Mouse (Mus musculus): ENCODE results near the gene Tsc2. TPM values are rescaled to one million over a fixed set of nuclear protein-coding genes. Genes with fewer than 3 reads are reported as not detected.

Gene Tsc2
- 46.2 and 56.4 TPM in 2 replicates for polyA plus RNA-seq (2014; fragmentation: Nextera tagmentation; extraction: Ambion mirVana)

- Histone ChIP-seq H3K9ac (replicated peaks; ENCODE audit: low read length) (peak within 1 kb of the TSS; percentile 76), H3K4me1 (ENCODE audit: control insufficient read depth, insufficient read depth, low read length) (peaks cover 6% of the 10 kb centered on the region; the same call in 1 of the 2 replicates), H3K27ac (replicated peaks; ENCODE audit: low read depth, low read length) (peak within 1 kb of the TSS; percentile 68; the same call in 1 of the 2 replicates), H3K27me3 (ENCODE audit: control insufficient read depth, insufficient read depth, low read length) (no peaks in the 10 kb centered on the region), H3K4me3 (ENCODE audit: low read depth, low read length) (peak within 1 kb of the TSS; percentile 69), H3K4me2 (ENCODE audit: low read depth, low read length) (peak within 1 kb of the TSS; percentile 65), H3K9me3 (replicated peaks; ENCODE audit: control insufficient read depth, low read length) (no peaks in the 10 kb centered on the region), H3K36me3 (replicated peaks; ENCODE audit: control insufficient read depth, insufficient read depth, low read depth, low read length) (peaks cover 3% of the 10 kb centered on the region)
- peak; percentile 86 for ATAC-seq (replicated peaks; ENCODE audit: insufficient number of reproducible peaks, low FRiP score, low TSS enrichment, low read depth)
- peak; percentile 96 for DNase-seq (ENCODE audit: low spot score)
- WGBS = 2% methylated on average over 51 of the region's 51 CpGs
Observed at GRCm38 (mm10) chr17:24632167-24632812, at the start of gene Tsc2, which contains the start of gene Nthl1. Tsc2 (minus strand) TSS chr17:24632630. Nthl1 (plus strand) TSS chr17:24632680.

- no peak overlapping the region for H3K4me3 ChIP-seq (ENCODE audit: low read depth, low read length)
- H3K4me2 ChIP-seq (ENCODE audit: low read depth, low read length) = no peak overlapping the region
- H3K4me1 ChIP-seq (ENCODE audit: control insufficient read depth, insufficient read depth, low read length) = no peaks in the 10 kb centered on the region
- no peak for DNase-seq (ENCODE audit: low spot score)
- H3K27me3 ChIP-seq (ENCODE audit: control insufficient read depth, insufficient read depth, low read length) = no peaks in the 10 kb centered on the region
- H3K36me3 ChIP-seq (replicated peaks; ENCODE audit: control insufficient read depth, insufficient read depth, low read depth, low read length) = peaks cover 22% of the 10 kb centered on the region
- H3K27ac ChIP-seq (replicated peaks; ENCODE audit: low read depth, low read length) = no peak overlapping the region
- no peak overlapping the region for H3K9ac ChIP-seq (replicated peaks; ENCODE audit: low read length)
- 92% methylated on average over 24 of the region's 24 CpGs for WGBS
- ATAC-seq (replicated peaks; ENCODE audit: insufficient number of reproducible peaks, low FRiP score, low TSS enrichment, low read depth) = 0 out of 2 replicates have a peak, but pooled peaks have one; percentile 30
- no peaks in the 10 kb centered on the region for H3K9me3 ChIP-seq (replicated peaks; ENCODE audit: control insufficient read depth, low read length)
Observed at GRCm38 (mm10) chr17:24677500-24678080, 45.2 kb upstream of the Tsc2 start.

- Histone ChIP-seq H3K9ac (replicated peaks; ENCODE audit: low read length) (no peak overlapping the region), H3K4me3 (ENCODE audit: low read depth, low read length) (no peak overlapping the region), H3K4me2 (ENCODE audit: low read depth, low read length) (no peak overlapping the region), H3K36me3 (replicated peaks; ENCODE audit: control insufficient read depth, insufficient read depth, low read depth, low read length) (peaks cover 22% of the 10 kb centered on the region), H3K9me3 (replicated peaks; ENCODE audit: control insufficient read depth, low read length) (no peaks in the 10 kb centered on the region), H3K27me3 (ENCODE audit: control insufficient read depth, insufficient read depth, low read length) (no peaks in the 10 kb centered on the region), H3K4me1 (ENCODE audit: control insufficient read depth, insufficient read depth, low read length) (no peaks in the 10 kb centered on the region; the same call in 1 of the 2 replicates), H3K27ac (replicated peaks; ENCODE audit: low read depth, low read length) (no peak overlapping the region)
- DNase-seq (ENCODE audit: low spot score) (no peak), ATAC-seq (replicated peaks; ENCODE audit: insufficient number of reproducible peaks, low FRiP score, low TSS enrichment, low read depth) (no peak)
- WGBS = 94% methylated on average over 5 of the region's 5 CpGs
Observed at GRCm38 (mm10) chr17:24676877-24677276, 44.4 kb upstream of the Tsc2 start.

GRCm38 (mm10) chr17:24676187-24676586 is 43.8 kb upstream of the Tsc2 start:
- no peak overlapping the region for H3K4me2 ChIP-seq (ENCODE audit: low read depth, low read length)
- no peak overlapping the region for H3K27ac ChIP-seq (replicated peaks; ENCODE audit: low read depth, low read length)
- H3K9me3 ChIP-seq (replicated peaks; ENCODE audit: control insufficient read depth, low read length) = no peaks in the 10 kb centered on the region
- H3K4me1 ChIP-seq (ENCODE audit: control insufficient read depth, insufficient read depth, low read length) = peaks cover 2% of the 10 kb centered on the region; the same call in 1 of the 2 replicates
- peaks cover 20% of the 10 kb centered on the region for H3K36me3 ChIP-seq (replicated peaks; ENCODE audit: control insufficient read depth, insufficient read depth, low read depth, low read length)
- DNase-seq (ENCODE audit: low spot score) (peak; percentile 78), ATAC-seq (replicated peaks; ENCODE audit: insufficient number of reproducible peaks, low FRiP score, low TSS enrichment, low read depth) (no peak; the same call in 1 of the 2 replicates)
- 71% methylated on average over 2 of the region's 2 CpGs for WGBS
- no peak overlapping the region for H3K4me3 ChIP-seq (ENCODE audit: low read depth, low read length)
- no peak overlapping the region for H3K9ac ChIP-seq (replicated peaks; ENCODE audit: low read length)
- H3K27me3 ChIP-seq (ENCODE audit: control insufficient read depth, insufficient read depth, low read length) = no peaks in the 10 kb centered on the region

- H3K4me1 ChIP-seq (ENCODE audit: control insufficient read depth, insufficient read depth, low read length) = peaks cover 5% of the 10 kb centered on the region; the same call in 1 of the 2 replicates
- ATAC-seq (replicated peaks; ENCODE audit: insufficient number of reproducible peaks, low FRiP score, low TSS enrichment, low read depth) = no peak
- H3K4me2 ChIP-seq (ENCODE audit: low read depth, low read length) = no peak overlapping the region
- no peak overlapping the region for H3K27ac ChIP-seq (replicated peaks; ENCODE audit: low read depth, low read length)
- no peaks in the 10 kb centered on the region for H3K27me3 ChIP-seq (ENCODE audit: control insufficient read depth, insufficient read depth, low read length)
- no peak overlapping the region for H3K9ac ChIP-seq (replicated peaks; ENCODE audit: low read length)
- H3K9me3 ChIP-seq (replicated peaks; ENCODE audit: control insufficient read depth, low read length) = no peaks in the 10 kb centered on the region
- DNase-seq (ENCODE audit: low spot score) = no peak
- 92% methylated on average over 7 of the region's 7 CpGs for WGBS
- H3K4me3 ChIP-seq (ENCODE audit: low read depth, low read length) = no peak overlapping the region
- H3K36me3 ChIP-seq (replicated peaks; ENCODE audit: control insufficient read depth, insufficient read depth, low read depth, low read length) = peaks cover 7% of the 10 kb centered on the region
Observed at GRCm38 (mm10) chr17:24674277-24674676, 41.8 kb upstream of the Tsc2 start.

GRCm38 (mm10) chr17:24672141-24672540 is 39.7 kb upstream of the Tsc2 start:
- ATAC-seq (replicated peaks; ENCODE audit: insufficient number of reproducible peaks, low FRiP score, low TSS enrichment, low read depth) = no peak
- Histone ChIP-seq H3K27ac (replicated peaks; ENCODE audit: low read depth, low read length) (no peak overlapping the region), H3K4me3 (ENCODE audit: low read depth, low read length) (no peak overlapping the region), H3K36me3 (replicated peaks; ENCODE audit: control insufficient read depth, insufficient read depth, low read depth, low read length) (peaks cover 4% of the 10 kb centered on the region; the same call in 1 of the 2 replicates), H3K4me1 (ENCODE audit: control insufficient read depth, insufficient read depth, low read length) (peaks cover 5% of the 10 kb centered on the region; the same call in 1 of the 2 replicates), H3K9ac (replicated peaks; ENCODE audit: low read length) (no peak overlapping the region), H3K27me3 (ENCODE audit: control insufficient read depth, insufficient read depth, low read length) (no peaks in the 10 kb centered on the region), H3K9me3 (replicated peaks; ENCODE audit: control insufficient read depth, low read length) (no peaks in the 10 kb centered on the region), H3K4me2 (ENCODE audit: low read depth, low read length) (no peak overlapping the region)
- no peak for DNase-seq (ENCODE audit: low spot score)
- WGBS = 11% methylated on average over 5 of the region's 5 CpGs

GRCm38 (mm10) chr17:24671346-24671745 is 38.9 kb upstream of the Tsc2 start:
- 73% methylated on average over 5 of the region's 5 CpGs for WGBS
- no peak for ATAC-seq (replicated peaks; ENCODE audit: insufficient number of reproducible peaks, low FRiP score, low TSS enrichment, low read depth)
- Histone ChIP-seq H3K27ac (replicated peaks; ENCODE audit: low read depth, low read length) (no peak overlapping the region), H3K4me1 (ENCODE audit: control insufficient read depth, insufficient read depth, low read length) (peaks cover 5% of the 10 kb centered on the region; the same call in 1 of the 2 replicates), H3K27me3 (ENCODE audit: control insufficient read depth, insufficient read depth, low read length) (no peaks in the 10 kb centered on the region), H3K4me2 (ENCODE audit: low read depth, low read length) (peak overlapping the region; percentile 85; the same call in 1 of the 2 replicates), H3K36me3 (replicated peaks; ENCODE audit: control insufficient read depth, insufficient read depth, low read depth, low read length) (no peaks in the 10 kb centered on the region), H3K4me3 (ENCODE audit: low read depth, low read length) (peak overlapping the region; percentile 8; the same call in 1 of the 2 replicates), H3K9ac (replicated peaks; ENCODE audit: low read length) (peak overlapping the region; percentile 44; the same call in 1 of the 2 replicates), H3K9me3 (replicated peaks; ENCODE audit: control insufficient read depth, low read length) (no peaks in the 10 kb centered on the region)
- DNase-seq (ENCODE audit: low spot score) = no peak
